Mouse (Mus musculus) leukemia stem cell, adult 10-12 weeks (primary cell): ENCODE results near the gene Sos2. TPM values are rescaled to one million over a fixed set of nuclear protein-coding genes. Genes with fewer than 3 reads are reported as not detected.

Experiments used
- polyA plus RNA-seq: library from polyadenylated mRNA; stranded (reverse); fragments of >175 nt; gene quantifications from 2 replicates; pipeline ENCODE4 v1.2.3, GENCODE M21; 2012; ENCODE audit warnings: low replicate concordance

Gene Sos2
- polyA plus RNA-seq = 4.2 and 16.8 TPM in 2 replicates

DNA sequence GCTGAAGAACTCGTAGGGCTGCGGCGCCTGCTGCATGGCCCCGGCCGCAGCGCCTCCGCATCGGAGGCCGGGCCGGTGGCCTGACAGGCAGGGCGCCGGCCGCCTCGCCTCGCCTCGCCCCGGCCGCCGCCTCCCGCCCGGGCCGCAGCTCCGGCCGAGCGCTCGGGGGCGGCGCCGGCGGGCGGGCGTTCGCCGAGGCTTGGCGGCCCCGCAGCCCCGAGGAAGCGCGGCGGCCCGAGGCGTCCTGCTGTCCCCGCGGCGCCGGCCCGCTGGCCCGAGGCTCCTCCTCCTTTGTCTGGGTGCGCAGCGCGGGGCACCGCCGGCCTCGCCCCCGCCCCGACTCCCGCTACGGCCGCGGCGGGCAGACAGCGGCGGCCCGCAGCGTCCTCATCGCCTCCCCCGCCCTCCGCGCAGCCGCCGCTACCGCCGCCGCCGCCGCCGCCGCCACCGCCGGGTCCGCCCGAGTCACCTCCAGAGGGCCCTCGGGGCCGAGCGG is at the start of gene Sos2:
Gene Sos2, minus strand, starts transcription at position 287 of the 496 bp plus-strand sequence.

DNA sequence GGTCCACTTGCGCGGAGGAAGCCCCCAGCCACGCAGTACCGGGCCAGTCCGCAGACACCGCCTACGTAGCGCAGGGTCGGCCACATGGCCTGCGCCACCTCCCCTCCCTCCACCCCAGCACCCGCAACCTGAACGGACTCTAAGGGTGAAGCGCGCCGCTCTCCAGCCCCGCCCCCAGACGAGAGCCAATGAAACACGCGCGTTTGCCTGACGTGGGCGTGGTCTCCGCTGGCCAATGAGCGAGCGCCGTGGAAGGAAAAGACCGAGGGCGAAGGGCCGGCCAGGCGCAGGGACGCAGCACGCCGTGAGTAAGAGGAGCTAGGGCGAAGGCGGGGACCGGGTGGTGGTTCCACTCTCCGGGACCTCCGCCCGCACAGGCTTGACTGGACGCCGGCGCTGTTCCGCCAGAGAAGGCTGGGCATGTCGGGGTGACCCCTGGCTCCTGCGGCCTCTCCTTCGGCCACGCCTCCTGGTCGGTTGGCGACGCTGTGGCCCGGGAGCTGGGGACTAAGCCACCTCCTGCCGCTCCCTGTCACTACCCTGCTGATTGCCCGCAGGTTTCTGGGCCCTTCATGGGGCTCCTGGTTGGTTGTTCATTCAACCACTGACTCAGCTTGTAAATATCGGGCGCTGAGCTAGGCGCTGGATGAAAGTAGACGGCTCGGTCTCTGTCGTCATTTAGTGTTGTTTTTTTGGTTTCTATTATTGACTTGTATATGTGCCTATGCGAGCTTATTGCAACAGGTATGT is 43.2 kb upstream of the Sos2 start, which contains the start of the genes L2hgdh and Atp5s:
Gene L2hgdh, minus strand, starts transcription at position 163 of the 750 bp plus-strand sequence.
Gene Atp5s, plus strand, starts transcription at position 240 of the 750 bp plus-strand sequence.

DNA sequence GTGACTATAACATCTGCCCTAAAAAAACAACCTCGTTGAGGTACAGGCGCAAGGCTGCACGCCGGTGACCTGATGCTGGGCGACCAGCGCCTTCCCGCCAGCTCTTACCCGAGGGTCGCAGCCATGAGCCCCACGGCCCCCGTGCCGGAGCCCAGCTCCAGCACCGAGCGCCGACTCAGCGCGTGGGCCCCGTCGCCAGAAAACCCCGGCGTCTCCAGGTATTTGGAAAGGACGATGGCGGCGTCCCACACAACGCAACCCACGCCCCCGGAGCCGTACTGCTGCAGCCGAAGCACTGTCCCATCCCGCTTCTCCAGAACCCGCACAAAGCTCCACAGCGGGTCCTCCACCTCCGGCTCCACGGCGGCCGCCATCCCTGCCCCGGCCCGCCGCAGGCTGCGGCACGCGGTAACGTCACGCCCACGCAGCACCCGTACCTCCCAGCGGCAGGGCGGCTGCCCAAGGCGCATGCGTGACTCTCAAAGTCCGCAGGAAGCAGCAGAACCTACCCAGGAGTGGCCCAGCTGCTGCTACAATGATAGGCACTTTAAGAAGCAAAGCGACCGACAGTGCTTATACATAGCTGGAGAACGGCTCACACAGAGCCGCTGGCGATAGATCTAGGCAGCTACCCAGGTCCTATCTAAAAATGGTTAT is 98.9 kb downstream of the Sos2 start, which contains the start of gene Vcpkmt:
Gene Vcpkmt, minus strand, starts transcription at position 416 of the 657 bp plus-strand sequence.

Other genes starting within 250 kb of the Sos2 start
- 9.0 and 9.2 TPM in 2 replicates for gene Vcpkmt, start 98.8 kb downstream of the Sos2 start, polyA plus RNA-seq
- gene L2hgdh, start 43.0 kb upstream of the Sos2 start, polyA plus RNA-seq = 1.3 and 2.1 TPM in 2 replicates
- gene Atp5s, start 43.1 kb upstream of the Sos2 start, polyA plus RNA-seq = 12.1 and 16.0 TPM in 2 replicates
- 0.75 TPM in 1 of 2 replicates, not detected in the other for gene Cdkl1, start 109.4 kb upstream of the Sos2 start, polyA plus RNA-seq
- gene Atl1, start 210.8 kb upstream of the Sos2 start, polyA plus RNA-seq = 0.88 and 1.2 TPM in 2 replicates
- gene Map4k5, start 211.3 kb upstream of the Sos2 start, polyA plus RNA-seq = 7.0 and 7.5 TPM in 2 replicates